Mouse (Mus musculus) testis, adult 10 weeks (tissue): ENCODE results near the gene Gm42420. TPM values are rescaled to one million over a fixed set of nuclear protein-coding genes. Genes with fewer than 3 reads are reported as not detected.

Experiments used
- polyA plus RNA-seq: library from polyadenylated mRNA; stranded (reverse); fragments of 350-450 nt; fragmentation: Illumina TruSeq; extraction: RNeasy Lipid Tissue Mini Kit (QIAGEN cat#74804); gene quantifications from one replicate; pipeline ENCODE4 v1.2.3, GENCODE M21; 2014; ENCODE audit warnings: low read depth, low replicate concordance

Gm42420 gene
- polyA plus RNA-seq = not detected

GRCm38 (mm10) chr6:39585517-39585916, at the start of gene Gm42420:
Gm42420 (plus strand) TSS chr6:39585753.

GRCm38 (mm10) chr6:39557723-39558261, 27.8 kb upstream of the Gm42420 start, which contains the start of gene Dennd2a:
Dennd2a (minus strand) TSS chr6:39557867.

GRCm38 (mm10) chr6:39573791-39574554, 11.6 kb upstream of the Gm42420 start, which contains the start of gene Adck2:
Adck2 (plus strand) TSS chr6:39573873.

DNA sequence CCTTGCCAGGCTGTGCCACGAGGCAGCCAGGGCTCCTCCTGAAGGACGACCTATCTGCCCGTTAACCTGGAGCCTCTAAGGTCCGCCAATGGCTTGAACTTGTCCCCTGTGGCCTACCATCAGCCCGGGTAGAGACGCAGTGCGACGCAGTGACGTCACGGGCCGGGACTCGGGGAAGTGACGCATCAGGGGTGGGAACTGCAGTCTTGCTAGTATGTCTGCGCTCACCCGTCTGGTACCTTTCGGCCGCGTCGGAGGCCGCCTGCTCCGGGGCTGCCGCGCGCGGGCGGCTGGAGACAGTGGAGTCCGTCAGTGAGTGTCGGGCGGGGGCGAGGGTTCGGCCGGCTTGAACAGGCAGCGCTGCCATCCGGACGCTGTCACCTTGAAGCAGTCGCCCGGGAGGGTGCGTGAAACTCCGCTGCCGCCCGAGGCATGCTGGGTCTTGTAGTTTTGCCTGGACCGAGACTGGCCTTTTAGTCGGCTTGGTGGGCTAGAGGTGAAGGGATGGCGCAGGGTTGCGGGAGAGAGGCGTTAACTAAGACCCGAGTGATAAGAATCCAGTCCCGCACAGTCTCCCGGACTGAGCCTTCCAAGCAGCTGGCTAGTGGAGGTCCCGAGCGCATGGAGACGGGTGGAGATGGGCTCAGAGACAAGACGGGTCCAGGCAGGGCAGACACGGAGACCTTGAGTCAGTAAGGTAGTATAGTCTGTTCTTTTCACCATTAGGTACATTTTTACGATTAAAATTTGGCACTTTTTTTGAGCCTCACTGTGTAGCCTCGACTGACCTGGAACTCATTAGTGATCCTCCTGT, 7.1 kb downstream of the Gm42420 start, which contains the start of gene Ndufb2:
TSS of gene Ndufb2 (plus strand) at position 174 of the 814 bp plus-strand sequence.

Other genes starting within 250 kb of the Gm42420 start
- 7.8 TPM for gene Slc37a3, start 208.1 kb upstream of the Gm42420 start, polyA plus RNA-seq
- gene Rab19, start 204.6 kb upstream of the Gm42420 start, polyA plus RNA-seq = 0.17 TPM
- gene Mkrn1, start 165.3 kb upstream of the Gm42420 start, polyA plus RNA-seq = 291 TPM
- gene Dennd2a, start 27.9 kb upstream of the Gm42420 start, polyA plus RNA-seq = 0.88 TPM
- 3.7 TPM for gene Adck2, start 11.9 kb upstream of the Gm42420 start, polyA plus RNA-seq
- gene Ndufb2, start 6.8 kb downstream of the Gm42420 start, polyA plus RNA-seq = 35.4 TPM
- gene Braf, start 139.7 kb downstream of the Gm42420 start, polyA plus RNA-seq = 78.0 TPM
- 53.6 TPM for gene Mrps33, start 225.2 kb downstream of the Gm42420 start, polyA plus RNA-seq